Mouse (Mus musculus): ENCODE measurements around the gene Prrx2. TPM values are rescaled to one million over a fixed set of nuclear protein-coding genes. Genes with fewer than 3 reads are reported as not detected.

Prrx2 gene
- polyA plus RNA-seq, 1 experiment from 2014 or later = 47.0 TPM

GRCm38 (mm10) chr2:30923099-30923498 is 88.3 kb downstream of the Prrx2 start:
- Histone ChIP-seq H3K27me3 (ENCODE audit: control insufficient read depth, insufficient read depth, low read length) (no peaks in the 10 kb centered on the region), H3K36me3 (ENCODE audit: control insufficient read depth, insufficient read depth, low read length) (no peaks in the 10 kb centered on the region), H3K9ac (ENCODE audit: low read length) (no peak overlapping the region), H3K9me3 (ENCODE audit: control insufficient read depth, low read length) (no peaks in the 10 kb centered on the region), H3K4me1 (ENCODE audit: control insufficient read depth in 2 of 2, insufficient read depth in 2 of 2, low read length in 2 of 2) (peaks cover 29 to 38% of the 10 kb centered on the region in 2 experiments), H3K27ac (replicated peaks in 1 of 2; ENCODE audit: control insufficient read depth in 1 of 2, insufficient read depth in 1 of 2, low read depth in 2 of 2, low read length in 2 of 2) (no peak overlapping the region), H3K4me2 (ENCODE audit: low read length) (no peak overlapping the region), H3K4me3 (ENCODE audit: control insufficient read depth in 1 of 2, insufficient read depth in 1 of 2, low read depth in 1 of 2, low read length in 2 of 2) (no peak overlapping the region)
- WGBS = 72% methylated on average over 3 of the region's 3 CpGs
- no peak for ATAC-seq (ENCODE audit: insufficient number of reproducible peaks, insufficient read depth, low FRiP score, low read depth)

- H3K4me3 ChIP-seq (ENCODE audit: control insufficient read depth in 1 of 2, insufficient read depth in 1 of 2, low read depth in 1 of 2, low read length in 2 of 2) = no peak overlapping the region
- 82% methylated on average over 4 of the region's 4 CpGs for WGBS
- H3K4me2 ChIP-seq (ENCODE audit: low read length) = no peak overlapping the region
- H3K27ac ChIP-seq (replicated peaks in 1 of 2; ENCODE audit: control insufficient read depth in 1 of 2, insufficient read depth in 1 of 2, low read depth in 2 of 2, low read length in 2 of 2) = no peak overlapping the region
- no peaks in the 10 kb centered on the region for H3K9me3 ChIP-seq (ENCODE audit: control insufficient read depth, low read length)
- no peaks in the 10 kb centered on the region for H3K36me3 ChIP-seq (ENCODE audit: control insufficient read depth, insufficient read depth, low read length)
- no peak overlapping the region for H3K9ac ChIP-seq (ENCODE audit: low read length)
- no peaks in the 10 kb centered on the region for H3K27me3 ChIP-seq (ENCODE audit: control insufficient read depth, insufficient read depth, low read length)
- no peak for ATAC-seq (ENCODE audit: insufficient number of reproducible peaks, insufficient read depth, low FRiP score, low read depth)
- peaks cover 22% of the 10 kb centered on the region in 2 experiments for H3K4me1 ChIP-seq (ENCODE audit: control insufficient read depth in 2 of 2, insufficient read depth in 2 of 2, low read length in 2 of 2)
Observed at GRCm38 (mm10) chr2:30925181-30925580, 90.4 kb downstream of the Prrx2 start.

- H3K27me3 ChIP-seq (ENCODE audit: control insufficient read depth, insufficient read depth, low read length) = no peaks in the 10 kb centered on the region
- H3K4me3 ChIP-seq (ENCODE audit: control insufficient read depth in 1 of 2, insufficient read depth in 1 of 2, low read depth in 1 of 2, low read length in 2 of 2) = no peak overlapping the region
- H3K4me1 ChIP-seq (ENCODE audit: control insufficient read depth in 2 of 2, insufficient read depth in 2 of 2, low read length in 2 of 2) = peaks cover 21 to 22% of the 10 kb centered on the region in 2 experiments
- H3K4me2 ChIP-seq (ENCODE audit: low read length) = no peak overlapping the region
- WGBS = 82% methylated on average over 4 of the region's 4 CpGs
- peak overlapping the region in 1 of 2 experiments; percentile 76; a peak in 1 of 4 replicates for H3K27ac ChIP-seq (replicated peaks in 1 of 2; ENCODE audit: control insufficient read depth in 1 of 2, insufficient read depth in 1 of 2, low read depth in 2 of 2, low read length in 2 of 2)
- H3K9me3 ChIP-seq (ENCODE audit: control insufficient read depth, low read length) = no peaks in the 10 kb centered on the region
- H3K36me3 ChIP-seq (ENCODE audit: control insufficient read depth, insufficient read depth, low read length) = no peaks in the 10 kb centered on the region
- H3K9ac ChIP-seq (ENCODE audit: low read length) = no peak overlapping the region
- no peak for ATAC-seq (ENCODE audit: insufficient number of reproducible peaks, insufficient read depth, low FRiP score, low read depth)
Observed at GRCm38 (mm10) chr2:30926381-30926780, 91.6 kb downstream of the Prrx2 start.

- Histone ChIP-seq H3K9me3 (ENCODE audit: control insufficient read depth, low read length) (no peaks in the 10 kb centered on the region), H3K9ac (ENCODE audit: low read length) (peak overlapping the region; percentile 43; the same call in 1 of the 2 replicates), H3K4me3 (ENCODE audit: control insufficient read depth in 1 of 2, insufficient read depth in 1 of 2, low read depth in 1 of 2, low read length in 2 of 2) (no peak overlapping the region), H3K27me3 (ENCODE audit: control insufficient read depth, insufficient read depth, low read length) (no peaks in the 10 kb centered on the region), H3K4me2 (ENCODE audit: low read length) (no peak overlapping the region), H3K4me1 (ENCODE audit: control insufficient read depth in 2 of 2, insufficient read depth in 2 of 2, low read length in 2 of 2) (peaks cover 21 to 22% of the 10 kb centered on the region in 2 experiments), H3K36me3 (ENCODE audit: control insufficient read depth, insufficient read depth, low read length) (no peaks in the 10 kb centered on the region), H3K27ac (replicated peaks in 1 of 2; ENCODE audit: control insufficient read depth in 1 of 2, insufficient read depth in 1 of 2, low read depth in 2 of 2, low read length in 2 of 2) (peak overlapping the region; percentile 66 to 76)
- ATAC-seq (ENCODE audit: insufficient number of reproducible peaks, insufficient read depth, low FRiP score, low read depth) = no peak
- WGBS = 27% methylated on average over 9 of the region's 9 CpGs
Observed at GRCm38 (mm10) chr2:30927151-30927781, 92.5 kb downstream of the Prrx2 start.

- Histone ChIP-seq H3K4me3 (ENCODE audit: control insufficient read depth in 1 of 2, insufficient read depth in 1 of 2, low read depth in 1 of 2, low read length in 2 of 2) (no peak overlapping the region), H3K4me1 (ENCODE audit: control insufficient read depth in 2 of 2, insufficient read depth in 2 of 2, low read length in 2 of 2) (peaks cover 21 to 22% of the 10 kb centered on the region in 2 experiments), H3K27ac (replicated peaks in 1 of 2; ENCODE audit: control insufficient read depth in 1 of 2, insufficient read depth in 1 of 2, low read depth in 2 of 2, low read length in 2 of 2) (peak overlapping the region in 1 of 2 experiments; percentile 76; a peak in 2 of 4 replicates), H3K9me3 (ENCODE audit: control insufficient read depth, low read length) (no peaks in the 10 kb centered on the region), H3K4me2 (ENCODE audit: low read length) (no peak overlapping the region), H3K27me3 (ENCODE audit: control insufficient read depth, insufficient read depth, low read length) (no peaks in the 10 kb centered on the region), H3K9ac (ENCODE audit: low read length) (no peak overlapping the region), H3K36me3 (ENCODE audit: control insufficient read depth, insufficient read depth, low read length) (no peaks in the 10 kb centered on the region)
- no peak for ATAC-seq (ENCODE audit: insufficient number of reproducible peaks, insufficient read depth, low FRiP score, low read depth)
- 25% methylated on average over 14 of the region's 14 CpGs for WGBS
Observed at GRCm38 (mm10) chr2:30927844-30928628, 93.3 kb downstream of the Prrx2 start.

GRCm38 (mm10) chr2:30928893-30929482 is 94.2 kb downstream of the Prrx2 start:
- H3K4me1 ChIP-seq (ENCODE audit: control insufficient read depth in 2 of 2, insufficient read depth in 2 of 2, low read length in 2 of 2) = peaks cover 21 to 22% of the 10 kb centered on the region in 2 experiments
- WGBS = 30% methylated on average over 12 of the region's 12 CpGs
- no peaks in the 10 kb centered on the region for H3K9me3 ChIP-seq (ENCODE audit: control insufficient read depth, low read length)
- no peaks in the 10 kb centered on the region for H3K36me3 ChIP-seq (ENCODE audit: control insufficient read depth, insufficient read depth, low read length)
- no peak overlapping the region for H3K9ac ChIP-seq (ENCODE audit: low read length)
- H3K27ac ChIP-seq (replicated peaks in 1 of 2; ENCODE audit: control insufficient read depth in 1 of 2, insufficient read depth in 1 of 2, low read depth in 2 of 2, low read length in 2 of 2) = no peak overlapping the region
- H3K27me3 ChIP-seq (ENCODE audit: control insufficient read depth, insufficient read depth, low read length) = no peaks in the 10 kb centered on the region
- ATAC-seq (ENCODE audit: insufficient number of reproducible peaks, insufficient read depth, low FRiP score, low read depth) = no peak
- H3K4me2 ChIP-seq (ENCODE audit: low read length) = peak overlapping the region; percentile 63
- H3K4me3 ChIP-seq (ENCODE audit: control insufficient read depth in 1 of 2, insufficient read depth in 1 of 2, low read depth in 1 of 2, low read length in 2 of 2) = no peak overlapping the region

- ATAC-seq (ENCODE audit: insufficient number of reproducible peaks, insufficient read depth, low FRiP score, low read depth) = peak; percentile 35
- 1% methylated on average over 23 of the region's 23 CpGs for WGBS
- H3K9ac ChIP-seq (ENCODE audit: low read length) = peak within 1 kb of the TSS; percentile 18; the same call in 1 of the 2 replicates
Observed at GRCm38 (mm10) chr2:30929483-30930045, 94.8 kb downstream of the Prrx2 start, which contains the start of gene Ptges. Gene Ptges, minus strand, starts transcription at chr2:30929863.

More at GRCm38 (mm10) chr2:30929483-30930045, 94.8 kb downstream of the Prrx2 start, which contains the start of gene Ptges:
- H3K27me3 ChIP-seq (ENCODE audit: control insufficient read depth, insufficient read depth, low read length) = no peaks in the 10 kb centered on the region
- H3K4me3 ChIP-seq (ENCODE audit: control insufficient read depth in 1 of 2, insufficient read depth in 1 of 2, low read depth in 1 of 2, low read length in 2 of 2) = peak within 1 kb of the TSS; percentile 18 to 34; a peak in 3 of 4 replicates
- no peaks in the 10 kb centered on the region for H3K9me3 ChIP-seq (ENCODE audit: control insufficient read depth, low read length)
- peak within 1 kb of the TSS; percentile 63 for H3K4me2 ChIP-seq (ENCODE audit: low read length)
- peaks cover 21 to 22% of the 10 kb centered on the region in 2 experiments for H3K4me1 ChIP-seq (ENCODE audit: control insufficient read depth in 2 of 2, insufficient read depth in 2 of 2, low read length in 2 of 2)
- H3K27ac ChIP-seq (replicated peaks in 1 of 2; ENCODE audit: control insufficient read depth in 1 of 2, insufficient read depth in 1 of 2, low read depth in 2 of 2, low read length in 2 of 2) = no peak within 1 kb of the TSS
- no peaks in the 10 kb centered on the region for H3K36me3 ChIP-seq (ENCODE audit: control insufficient read depth, insufficient read depth, low read length)
